Mouse (Mus musculus) stomach, embryonic 16.5 days (tissue): ENCODE results near the gene Lmo2. TPM values are rescaled to one million over a fixed set of nuclear protein-coding genes. Genes with fewer than 3 reads are reported as not detected.

Experiments
- polyA plus RNA-seq: library from polyadenylated mRNA; unstranded; fragments of >200 nt; fragmentation: Nextera tagmentation; extraction: Ambion mirVana; gene quantifications from 2 replicates; pipeline ENCODE4 v1.2.1, GENCODE M21; 2015

Lmo2 gene
- polyA plus RNA-seq, 1 experiment from 2014 or later = 17.6 TPM

Other genes starting within 250 kb of the Lmo2 start
- 27.1 and 27.8 TPM in 2 replicates for gene Nat10, start 196.7 kb upstream of the Lmo2 start, polyA plus RNA-seq
- gene Caprin1, start 160.3 kb upstream of the Lmo2 start, polyA plus RNA-seq = 220 and 223 TPM in 2 replicates
- gene Fbxo3, start 69.7 kb downstream of the Lmo2 start, polyA plus RNA-seq = 64.2 and 65.7 TPM in 2 replicates
- gene 4931422A03Rik, start 70.4 kb downstream of the Lmo2 start, polyA plus RNA-seq = 2.0 and 2.2 TPM in 2 replicates
- not detected in 2 replicates for gene Gm10912, start 107.8 kb downstream of the Lmo2 start, polyA plus RNA-seq
- gene Gm10799, start 110.6 kb downstream of the Lmo2 start, polyA plus RNA-seq = not detected in 2 replicates
- gene Cd59b, start 111.9 kb downstream of the Lmo2 start, polyA plus RNA-seq = 5.5 and 6.8 TPM in 2 replicates
- gene Cd59a, start 137.8 kb downstream of the Lmo2 start, polyA plus RNA-seq = 32.6 and 35.6 TPM in 2 replicates
- gene A930018P22Rik, start 164.8 kb downstream of the Lmo2 start, polyA plus RNA-seq = 0.22 TPM in 1 of 2 replicates, not detected in the other